Mouse (Mus musculus) heart, embryonic 10.5 days (tissue): ENCODE data around the gene Fat3. TPM values are rescaled to one million over a fixed set of nuclear protein-coding genes. Genes with fewer than 3 reads are reported as not detected.

Experiments
- DNase-seq: peaks from one replicate; pipeline ENCODE4 v3.0.0-alpha.2; 2017; ENCODE audit warnings: low spot score
- H3K27ac ChIP-seq: fragments of 300-500 bp; sonication (generic); 2 replicates; pipeline ENCODE4 v1.5.1; 2016; ENCODE audit warnings: mild to moderate bottlenecking
- H3K27me3 ChIP-seq: fragments of 300-500 bp; sonication (generic); 2 replicates; pipeline ENCODE4 v1.6.1; 2016; ENCODE audit warnings: mild to moderate bottlenecking; ENCODE audit not compliant: poor library complexity, insufficient read depth, severe bottlenecking
- H3K36me3 ChIP-seq: fragments of 300-500 bp; sonication (generic); 2 replicates; pipeline ENCODE4 v1.6.1; 2016; ENCODE audit warnings: mild to moderate bottlenecking, moderate library complexity
- H3K4me1 ChIP-seq: fragments of 300-500 bp; sonication (generic); 2 replicates; pipeline ENCODE4 v1.6.1; 2016; ENCODE audit warnings: mild to moderate bottlenecking
- H3K4me3 ChIP-seq: fragments of 300-500 bp; sonication (generic); 2 replicates; pipeline ENCODE4 v1.5.1; 2016; ENCODE audit warnings: mild to moderate bottlenecking, moderate library complexity
- H3K9me3 ChIP-seq: fragments of 300-500 bp; sonication (generic); 2 replicates; pipeline ENCODE4 v1.6.1; 2016; ENCODE audit warnings: mild to moderate bottlenecking, moderate library complexity
- WGBS: fragments of 180-500 bp; shearing (Covaris S2); methylation state at CpG from one replicate; pipeline ENCODE4 v1.1.7; 2016; 5-methylcytosine and 5-hydroxymethylcytosine counted together
- polyA plus RNA-seq: library from polyadenylated mRNA; unstranded; fragments of >200 nt; fragmentation: Nextera tagmentation; extraction: Ambion mirVana; gene quantifications from 2 replicates; pipeline ENCODE4 v1.2.1, GENCODE M21; 2016

Fat3 gene
- polyA plus RNA-seq, 1 experiment from 2014 or later, result 1.9 TPM

- Histone ChIP-seq H3K27me3 (no peaks in the 10 kb centered on the region), H3K27ac (no peak overlapping the region), H3K9me3 (no peaks in the 10 kb centered on the region), H3K4me1 (no peaks in the 10 kb centered on the region), H3K36me3 (no peaks in the 10 kb centered on the region), H3K4me3 (no peak overlapping the region)
- WGBS, result 57% methylated on average over 3 of the region's 3 CpGs
- no peak for DNase-seq
These were observed 463.7 kb downstream of the Fat3 start for GRCm38 (mm10) chr9:16037375-16037774.

GRCm38 (mm10) chr9:16036346-16036745 is 464.7 kb downstream of the Fat3 start:
- Histone ChIP-seq H3K27me3 (no peaks in the 10 kb centered on the region), H3K4me1 (no peaks in the 10 kb centered on the region), H3K4me3 (no peak overlapping the region), H3K36me3 (no peaks in the 10 kb centered on the region), H3K9me3 (no peaks in the 10 kb centered on the region), H3K27ac (no peak overlapping the region)
- no peak for DNase-seq

GRCm38 (mm10) chr9:16029715-16030285 is 471.3 kb downstream of the Fat3 start:
- no peak overlapping the region for H3K4me3 ChIP-seq
- WGBS, result 87% methylated on average over 11 of the region's 11 CpGs
- H3K36me3 ChIP-seq, result no peaks in the 10 kb centered on the region
- no peaks in the 10 kb centered on the region for H3K4me1 ChIP-seq
- H3K27me3 ChIP-seq, result no peaks in the 10 kb centered on the region
- H3K9me3 ChIP-seq, result no peaks in the 10 kb centered on the region
- H3K27ac ChIP-seq, result no peak overlapping the region
- DNase-seq, result no peak

DNA sequence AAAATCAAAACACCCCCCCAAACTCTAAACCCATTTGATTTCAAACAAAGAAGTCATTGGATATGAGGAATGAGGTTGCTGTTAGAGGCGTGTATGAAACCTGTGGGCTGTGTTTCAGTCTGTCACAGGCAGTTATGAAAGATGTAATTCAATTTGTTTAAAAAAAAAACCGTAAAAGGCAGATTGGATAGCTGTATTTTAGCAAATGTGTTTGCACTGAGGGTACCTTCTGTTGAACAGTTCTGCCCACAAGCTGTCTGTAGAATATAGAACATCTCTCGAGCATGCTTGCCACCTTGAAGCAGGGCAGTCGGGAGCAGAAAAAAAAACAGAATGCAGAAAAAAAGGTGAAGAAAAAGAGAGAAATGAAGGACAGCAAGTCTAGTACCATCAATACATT is 472.0 kb downstream of the Fat3 start:
- Histone ChIP-seq H3K36me3 (no peaks in the 10 kb centered on the region), H3K4me1 (no peaks in the 10 kb centered on the region), H3K27me3 (no peaks in the 10 kb centered on the region), H3K27ac (no peak overlapping the region), H3K4me3 (no peak overlapping the region), H3K9me3 (no peaks in the 10 kb centered on the region)
- 77% methylated on average over 4 of the region's 4 CpGs for WGBS
- DNase-seq, result no peak

DNA sequence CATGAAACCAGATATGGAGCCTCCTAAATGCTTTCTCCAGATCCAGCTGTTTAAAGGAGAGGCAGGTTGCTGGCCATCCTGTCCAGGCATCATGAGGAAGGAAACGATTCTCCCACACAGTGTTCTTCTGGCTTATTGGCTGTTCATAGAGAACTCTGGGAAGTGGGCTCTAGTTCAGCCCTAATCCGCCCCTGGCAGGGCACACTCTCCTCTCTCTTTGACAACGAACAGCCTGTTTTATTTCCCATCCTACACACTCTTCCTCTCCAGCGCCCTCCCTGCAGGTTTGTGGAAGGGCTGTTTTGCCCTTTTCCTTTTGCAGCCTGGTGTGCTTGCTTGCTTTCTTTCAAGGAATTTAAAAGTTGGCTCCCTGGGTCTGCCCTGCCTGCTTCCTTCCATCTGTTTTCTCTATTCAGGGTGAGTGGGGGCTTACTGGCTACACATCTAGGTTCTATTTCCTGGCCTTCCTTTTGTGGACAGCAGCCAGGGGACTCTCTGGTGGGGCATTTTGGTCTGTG is 472.6 kb downstream of the Fat3 start:
- H3K36me3 ChIP-seq, result no peaks in the 10 kb centered on the region
- H3K4me1 ChIP-seq, result no peaks in the 10 kb centered on the region
- DNase-seq, result no peak
- no peaks in the 10 kb centered on the region for H3K27me3 ChIP-seq
- H3K9me3 ChIP-seq, result no peaks in the 10 kb centered on the region
- 61% methylated on average over 4 of the region's 4 CpGs for WGBS
- no peak overlapping the region for H3K27ac ChIP-seq
- H3K4me3 ChIP-seq, result no peak overlapping the region

DNA sequence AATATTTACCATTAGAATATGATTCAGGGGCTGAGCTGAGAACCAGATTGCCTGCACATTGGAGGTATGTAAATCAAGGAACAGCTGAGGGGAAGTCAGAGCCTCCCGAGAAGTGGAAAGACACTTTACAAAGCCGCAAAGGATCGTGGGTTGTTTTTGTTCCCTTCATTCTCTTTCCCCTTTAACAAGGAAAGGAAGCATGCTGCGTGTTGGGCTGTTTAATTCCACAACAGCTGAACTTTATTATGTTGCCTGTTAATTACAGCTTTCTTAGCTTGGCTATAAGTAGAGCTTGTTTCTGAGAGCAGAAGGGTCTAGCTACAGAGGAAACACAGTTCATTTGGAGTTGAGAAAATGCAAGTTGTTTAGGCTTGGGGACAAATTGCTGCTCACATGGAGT is 475.0 kb downstream of the Fat3 start:
- WGBS, result 65% methylated on average over 4 of the region's 4 CpGs
- no peak overlapping the region for H3K4me3 ChIP-seq
- H3K27ac ChIP-seq, result no peak overlapping the region
- H3K27me3 ChIP-seq, result no peaks in the 10 kb centered on the region
- no peak for DNase-seq
- no peaks in the 10 kb centered on the region for H3K9me3 ChIP-seq
- no peaks in the 10 kb centered on the region for H3K36me3 ChIP-seq
- no peaks in the 10 kb centered on the region for H3K4me1 ChIP-seq

DNA sequence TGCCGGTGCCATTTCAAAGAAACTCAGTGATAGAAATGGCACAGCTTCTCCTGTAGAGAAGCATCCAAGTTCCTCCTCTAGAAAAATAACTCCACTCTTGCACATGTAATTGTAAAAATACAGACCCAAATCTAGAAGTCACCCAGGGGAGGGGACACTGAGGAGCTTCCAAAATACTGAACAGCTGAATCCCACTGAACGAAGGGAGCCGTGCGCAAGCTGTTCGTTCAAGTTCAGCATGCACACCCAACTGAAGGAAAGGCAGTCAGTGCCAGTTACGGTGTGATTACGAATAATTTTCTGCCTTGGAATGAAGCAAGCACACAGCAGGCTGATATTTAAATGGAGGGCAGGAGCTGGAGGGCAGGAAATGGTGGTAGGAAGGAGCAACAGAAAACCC is 476.4 kb downstream of the Fat3 start:
- H3K36me3 ChIP-seq, result no peaks in the 10 kb centered on the region
- H3K4me3 ChIP-seq, result no peak overlapping the region
- H3K4me1 ChIP-seq, result no peaks in the 10 kb centered on the region
- WGBS, result 91% methylated on average over 7 of the region's 7 CpGs
- H3K27me3 ChIP-seq, result no peaks in the 10 kb centered on the region
- H3K27ac ChIP-seq, result no peak overlapping the region
- no peak for DNase-seq
- H3K9me3 ChIP-seq, result no peaks in the 10 kb centered on the region

- DNase-seq, result no peak
- Histone ChIP-seq H3K4me3 (no peak overlapping the region), H3K9me3 (no peaks in the 10 kb centered on the region), H3K36me3 (no peaks in the 10 kb centered on the region), H3K27me3 (no peaks in the 10 kb centered on the region), H3K27ac (no peak overlapping the region), H3K4me1 (no peaks in the 10 kb centered on the region)
- 65% methylated on average over 2 of the region's 2 CpGs for WGBS
These were observed 487.0 kb downstream of the Fat3 start for GRCm38 (mm10) chr9:16014115-16014514.

- WGBS, result 86% methylated on average over 3 of the region's 3 CpGs
- no peak overlapping the region for H3K27ac ChIP-seq
- H3K9me3 ChIP-seq, result no peaks in the 10 kb centered on the region
- H3K36me3 ChIP-seq, result no peaks in the 10 kb centered on the region
- no peak overlapping the region for H3K4me3 ChIP-seq
- H3K4me1 ChIP-seq, result no peaks in the 10 kb centered on the region
- H3K27me3 ChIP-seq, result no peaks in the 10 kb centered on the region
- DNase-seq, result no peak
These were observed 489.7 kb downstream of the Fat3 start for GRCm38 (mm10) chr9:16011382-16011781.

DNA sequence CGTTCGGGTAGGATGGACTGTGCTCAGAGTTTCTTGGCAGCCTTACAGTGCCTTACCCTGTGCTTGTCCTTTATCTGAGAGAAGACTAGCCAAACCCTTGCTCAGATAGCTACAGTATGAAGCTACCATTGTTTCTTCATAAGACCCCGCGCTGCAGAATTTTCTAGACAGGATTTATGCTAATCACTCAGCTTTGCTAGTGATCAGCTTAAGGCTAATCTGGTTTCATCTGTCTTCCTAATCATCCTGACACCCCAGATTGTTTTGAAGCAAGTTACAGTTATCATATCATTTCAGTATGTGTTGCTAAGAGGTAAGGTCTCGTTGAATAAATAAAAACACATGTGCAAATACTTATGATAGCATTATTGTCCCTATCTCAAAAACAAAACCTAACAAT is 493.6 kb downstream of the Fat3 start:
- no peaks in the 10 kb centered on the region for H3K36me3 ChIP-seq
- 82% methylated on average over 5 of the region's 5 CpGs for WGBS
- H3K27ac ChIP-seq, result no peak overlapping the region
- no peak overlapping the region for H3K4me3 ChIP-seq
- no peaks in the 10 kb centered on the region for H3K4me1 ChIP-seq
- no peak for DNase-seq
- H3K9me3 ChIP-seq, result no peaks in the 10 kb centered on the region
- H3K27me3 ChIP-seq, result no peaks in the 10 kb centered on the region

DNA sequence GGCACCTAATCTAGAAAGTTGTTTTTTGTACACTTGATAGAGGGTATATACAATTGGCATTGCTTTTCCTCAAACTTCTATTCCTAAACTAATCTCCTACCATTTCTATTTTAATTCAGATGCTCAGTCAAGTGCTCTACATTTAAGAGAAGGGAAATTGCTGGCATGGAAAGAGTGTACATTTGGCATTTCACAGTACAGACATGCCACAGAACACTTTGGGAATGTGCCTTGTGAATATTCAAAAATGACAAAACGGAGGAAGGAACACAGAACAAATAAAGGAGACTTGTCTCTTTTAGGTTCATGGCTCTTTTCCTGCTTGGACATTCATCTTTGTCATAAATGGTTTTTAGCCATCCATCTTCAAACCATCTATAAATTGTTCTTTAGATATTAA is 498.1 kb downstream of the Fat3 start:
- no peak for DNase-seq
- Histone ChIP-seq H3K27ac (no peak overlapping the region), H3K4me1 (no peaks in the 10 kb centered on the region), H3K36me3 (no peaks in the 10 kb centered on the region), H3K9me3 (no peaks in the 10 kb centered on the region), H3K4me3 (no peak overlapping the region), H3K27me3 (no peaks in the 10 kb centered on the region)
- WGBS, result 75% methylated on average over 1 of the region's 1 CpGs

GRCm38 (mm10) chr9:15994762-15995161 is 506.3 kb downstream of the Fat3 start:
- Histone ChIP-seq H3K9me3 (no peaks in the 10 kb centered on the region), H3K4me3 (no peak overlapping the region), H3K4me1 (no peaks in the 10 kb centered on the region), H3K27ac (no peak overlapping the region), H3K27me3 (no peaks in the 10 kb centered on the region), H3K36me3 (no peaks in the 10 kb centered on the region)
- no peak for DNase-seq
- WGBS, result 86% methylated on average over 7 of the region's 7 CpGs

GRCm38 (mm10) chr9:15994177-15994576 is 506.9 kb downstream of the Fat3 start:
- no peak overlapping the region for H3K27ac ChIP-seq
- H3K27me3 ChIP-seq, result no peaks in the 10 kb centered on the region
- DNase-seq, result no peak
- H3K9me3 ChIP-seq, result no peaks in the 10 kb centered on the region
- H3K4me3 ChIP-seq, result no peak overlapping the region
- no peaks in the 10 kb centered on the region for H3K4me1 ChIP-seq
- WGBS, result 81% methylated on average over 4 of the region's 4 CpGs
- no peaks in the 10 kb centered on the region for H3K36me3 ChIP-seq

- no peaks in the 10 kb centered on the region for H3K4me1 ChIP-seq
- H3K36me3 ChIP-seq, result no peaks in the 10 kb centered on the region
- DNase-seq, result no peak
- 76% methylated on average over 7 of the region's 7 CpGs for WGBS
- no peaks in the 10 kb centered on the region for H3K27me3 ChIP-seq
- no peak overlapping the region for H3K4me3 ChIP-seq
- no peak overlapping the region for H3K27ac ChIP-seq
- H3K9me3 ChIP-seq, result no peaks in the 10 kb centered on the region
These were observed 508.8 kb downstream of the Fat3 start for GRCm38 (mm10) chr9:15992158-15992846.
